Mouse (Mus musculus): ENCODE measurements at regions not wholly inside any gene's neighbourhood (a gene's known extent, or its start where the extent isn't known, plus 50 kb on each side); places are given as distances from the start of the nearest gene placed in this dataset.

GRCm38 (mm10) chr16:51675988-51676387, 355.0 kb upstream of the Cblb start:
- peak; percentile 10 for DNase-seq (ENCODE audit: extremely low spot score)

GRCm38 (mm10) chr16:51690861-51691260, 340.2 kb upstream of the Cblb start:
- DNase-seq (ENCODE audit: extremely low spot score) = no peak

GRCm38 (mm10) chr16:51705026-51705425, 326.0 kb upstream of the Cblb start:
- no peak for DNase-seq (ENCODE audit: extremely low spot score)

- no peak for DNase-seq (ENCODE audit: extremely low spot score)
Observed at GRCm38 (mm10) chr16:51718695-51719094, 312.3 kb upstream of the Cblb start.

- DNase-seq (ENCODE audit: extremely low spot score) = no peak
Observed at GRCm38 (mm10) chr16:51719637-51720036, 311.4 kb upstream of the Cblb start.

- DNase-seq (ENCODE audit: extremely low spot score) = no peak
Observed at GRCm38 (mm10) chr16:51722682-51723081, 308.3 kb upstream of the Cblb start.

GRCm38 (mm10) chr16:51741875-51742274, 289.1 kb upstream of the Cblb start:
- DNase-seq (ENCODE audit: extremely low spot score) = no peak

GRCm38 (mm10) chr16:51751878-51752277, 279.1 kb upstream of the Cblb start:
- peak; percentile 38 for DNase-seq (ENCODE audit: extremely low spot score)

- DNase-seq (ENCODE audit: extremely low spot score) = peak; percentile 34
Observed at GRCm38 (mm10) chr16:51758361-51759227, 272.4 kb upstream of the Cblb start.

- no peak for DNase-seq (ENCODE audit: extremely low spot score)
Observed at GRCm38 (mm10) chr16:51759228-51759647, 271.8 kb upstream of the Cblb start.

- no peak for DNase-seq (ENCODE audit: extremely low spot score)
Observed at GRCm38 (mm10) chr16:51767556-51767955, 263.5 kb upstream of the Cblb start.

GRCm38 (mm10) chr16:51778920-51779319, 252.1 kb upstream of the Cblb start:
- DNase-seq (ENCODE audit: extremely low spot score) = no peak

GRCm38 (mm10) chr16:51795003-51795402, 236.0 kb upstream of the Cblb start:
- DNase-seq (ENCODE audit: extremely low spot score) = no peak

- DNase-seq (ENCODE audit: extremely low spot score) = no peak
Observed at GRCm38 (mm10) chr16:51807323-51807722, 223.7 kb upstream of the Cblb start.

- no peak for DNase-seq (ENCODE audit: extremely low spot score)
Observed at GRCm38 (mm10) chr16:51809120-51809519, 221.9 kb upstream of the Cblb start.

GRCm38 (mm10) chr16:51811073-51811472, 220.0 kb upstream of the Cblb start:
- DNase-seq (ENCODE audit: extremely low spot score) = no peak

- no peak for DNase-seq (ENCODE audit: extremely low spot score)
Observed at GRCm38 (mm10) chr16:51842770-51843169, 188.3 kb upstream of the Cblb start.

GRCm38 (mm10) chr16:51845539-51845938, 185.5 kb upstream of the Cblb start:
- DNase-seq (ENCODE audit: extremely low spot score) = no peak

- no peak for DNase-seq (ENCODE audit: extremely low spot score)
Observed at GRCm38 (mm10) chr16:51880711-51881110, 150.3 kb upstream of the Cblb start.

- no peak for DNase-seq (ENCODE audit: extremely low spot score)
Observed at GRCm38 (mm10) chr16:51881127-51881526, 149.9 kb upstream of the Cblb start.

- DNase-seq (ENCODE audit: extremely low spot score) = no peak
Observed at GRCm38 (mm10) chr16:51883813-51884212, 147.2 kb upstream of the Cblb start.

GRCm38 (mm10) chr16:51887496-51887895, 143.5 kb upstream of the Cblb start:
- no peak for DNase-seq (ENCODE audit: extremely low spot score)

GRCm38 (mm10) chr16:51905588-51905987, 125.4 kb upstream of the Cblb start:
- DNase-seq (ENCODE audit: extremely low spot score) = no peak

- DNase-seq (ENCODE audit: extremely low spot score) = no peak
Observed at GRCm38 (mm10) chr16:51906686-51907085, 124.3 kb upstream of the Cblb start.

All from embryo, embryonic 9.5 days (tissue).